Mouse (Mus musculus) embryonic facial prominence, embryonic 12.5 days (tissue): ENCODE measurements around the gene Sumo1. TPM values are rescaled to one million over a fixed set of nuclear protein-coding genes. Genes with fewer than 3 reads are reported as not detected.

ENCODE experiments used
- ATAC-seq: fragments of 200-750 bp; cut with Nextera tagmentation; 2 replicates; pipeline ENCODE4 v1.8.0; 2017; ENCODE audit not compliant: insufficient number of reproducible peaks, insufficient read depth, low FRiP score, low TSS enrichment
- H3K27ac ChIP-seq: fragments of 300-500 bp; sonication (generic); 2 replicates; pipeline ENCODE4 v1.5.1; 2016; ENCODE audit warnings: mild to moderate bottlenecking
- H3K27me3 ChIP-seq: fragments of 300-500 bp; sonication (generic); 2 replicates; pipeline ENCODE4 v1.6.1; 2016; ENCODE audit warnings: mild to moderate bottlenecking, moderate library complexity
- H3K36me3 ChIP-seq: fragments of 300-500 bp; sonication (generic); 2 replicates; pipeline ENCODE4 v1.6.1; 2016; ENCODE audit warnings: mild to moderate bottlenecking
- H3K4me1 ChIP-seq: fragments of 300-500 bp; sonication (generic); 2 replicates; pipeline ENCODE4 v1.6.1; 2016
- H3K4me2 ChIP-seq: fragments of 300-500 bp; sonication (generic); replicated peaks from 2 replicates; pipeline ENCODE4 v1.6.1; 2016; ENCODE audit warnings: mild to moderate bottlenecking, moderate library complexity
- H3K4me3 ChIP-seq: fragments of 300-500 bp; sonication (generic); 2 replicates; pipeline ENCODE4 v1.5.1; 2016; ENCODE audit warnings: mild to moderate bottlenecking
- H3K9ac ChIP-seq: fragments of 300-500 bp; sonication (generic); 2 replicates; pipeline ENCODE4 v1.6.1; 2016; ENCODE audit warnings: mild to moderate bottlenecking, moderate library complexity
- H3K9me3 ChIP-seq: fragments of 300-500 bp; sonication (generic); 2 replicates; pipeline ENCODE4 v1.6.1; 2016; ENCODE audit warnings: mild to moderate bottlenecking, moderate library complexity
- WGBS: fragments of 180-500 bp; shearing (Covaris S2); methylation state at CpG from one replicate; pipeline ENCODE4 v1.1.7; 2016; 5-methylcytosine and 5-hydroxymethylcytosine counted together
- polyA plus RNA-seq: library from polyadenylated mRNA; unstranded; fragments of >200 nt; fragmentation: Nextera tagmentation; extraction: Ambion mirVana; gene quantifications from 2 replicates; pipeline ENCODE4 v1.2.1, GENCODE M21; 2016

Gene Sumo1
- polyA plus RNA-seq, 1 experiment from 2014 or later, result 494 TPM

- Histone ChIP-seq H3K27me3 (no peaks in the 10 kb centered on the region), H3K27ac (no peak overlapping the region), H3K9me3 (no peaks in the 10 kb centered on the region), H3K4me3 (no peak overlapping the region), H3K9ac (no peak overlapping the region), H3K36me3 (no peaks in the 10 kb centered on the region), H3K4me2 (peak overlapping the region; percentile 32), H3K4me1 (0 out of 2 replicates have a peak, but pooled peaks cover 4% of the 10 kb centered on the region)
- WGBS, result 9% methylated on average over 18 of the region's 18 CpGs
- no peak for ATAC-seq
These were observed 85.8 kb downstream of the Sumo1 start for GRCm38 (mm10) chr1:59584656-59585410.

DNA sequence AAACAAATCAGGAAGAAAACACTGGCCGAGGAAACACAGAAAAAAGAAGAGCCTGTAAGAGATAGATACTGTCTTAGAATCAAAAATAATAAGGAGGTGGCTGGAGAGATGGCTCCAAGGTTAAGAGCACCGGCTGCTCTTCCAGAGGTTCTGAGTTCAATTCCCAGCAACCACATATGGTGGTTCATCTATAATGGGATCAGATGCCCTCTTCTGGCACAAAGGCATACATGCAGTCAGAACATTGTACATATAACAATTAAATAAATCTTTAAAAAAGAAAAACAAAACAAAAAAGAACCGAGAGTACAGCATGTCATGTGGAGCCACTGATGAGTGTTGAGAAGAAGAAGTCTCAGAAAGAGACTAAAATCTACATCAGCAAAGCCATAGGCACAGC, 89.8 kb downstream of the Sumo1 start:
- H3K4me1 ChIP-seq, result peaks cover 4% of the 10 kb centered on the region; the same call in 1 of the 2 replicates
- ATAC-seq, result no peak

DNA sequence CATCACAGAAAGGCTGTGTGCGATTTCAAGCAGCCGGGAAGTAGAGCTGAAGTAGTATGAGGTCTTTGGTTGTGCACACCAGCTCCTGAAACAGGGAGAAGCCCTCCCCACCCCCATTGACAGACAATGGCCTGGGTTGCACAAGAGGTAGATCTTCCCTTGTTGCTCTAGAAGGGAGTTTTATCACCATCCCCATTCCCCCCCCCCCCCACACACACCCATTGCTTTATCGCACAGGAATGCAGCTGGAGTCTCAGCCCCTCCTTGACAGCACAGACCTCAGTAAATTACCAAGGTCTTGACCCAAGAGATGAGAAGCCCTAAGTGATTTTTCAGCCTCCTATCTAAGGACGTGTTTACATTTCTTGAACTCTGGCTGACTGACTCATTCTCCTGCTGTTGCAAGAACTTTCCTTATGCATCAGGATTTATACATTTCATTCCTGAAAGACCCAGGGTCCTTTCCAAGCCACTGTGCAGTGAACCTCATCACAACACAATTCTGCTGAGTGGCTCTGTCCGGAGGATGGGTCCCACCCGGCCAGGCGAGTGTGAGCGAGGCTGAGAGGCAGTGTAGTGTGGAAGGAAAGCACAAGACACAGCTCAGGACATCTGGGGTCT, 90.4 kb downstream of the Sumo1 start:
- no peak overlapping the region for H3K9ac ChIP-seq
- no peak overlapping the region for H3K4me2 ChIP-seq
- H3K27ac ChIP-seq, result no peak overlapping the region
- H3K27me3 ChIP-seq, result no peaks in the 10 kb centered on the region
- ATAC-seq, result no peak
- peaks cover 5% of the 10 kb centered on the region for H3K4me1 ChIP-seq
- no peak overlapping the region for H3K4me3 ChIP-seq
- 48% methylated on average over 8 of the region's 8 CpGs for WGBS
- no peaks in the 10 kb centered on the region for H3K9me3 ChIP-seq
- no peaks in the 10 kb centered on the region for H3K36me3 ChIP-seq

More for the DNA sequence above, 89.8 kb downstream of the Sumo1 start:
- WGBS, result 81% methylated on average over 3 of the region's 3 CpGs
- Histone ChIP-seq H3K36me3 (no peaks in the 10 kb centered on the region), H3K4me3 (no peak overlapping the region), H3K9ac (no peak overlapping the region), H3K27me3 (no peaks in the 10 kb centered on the region), H3K9me3 (no peaks in the 10 kb centered on the region), H3K27ac (no peak overlapping the region), H3K4me2 (no peak overlapping the region)

DNA sequence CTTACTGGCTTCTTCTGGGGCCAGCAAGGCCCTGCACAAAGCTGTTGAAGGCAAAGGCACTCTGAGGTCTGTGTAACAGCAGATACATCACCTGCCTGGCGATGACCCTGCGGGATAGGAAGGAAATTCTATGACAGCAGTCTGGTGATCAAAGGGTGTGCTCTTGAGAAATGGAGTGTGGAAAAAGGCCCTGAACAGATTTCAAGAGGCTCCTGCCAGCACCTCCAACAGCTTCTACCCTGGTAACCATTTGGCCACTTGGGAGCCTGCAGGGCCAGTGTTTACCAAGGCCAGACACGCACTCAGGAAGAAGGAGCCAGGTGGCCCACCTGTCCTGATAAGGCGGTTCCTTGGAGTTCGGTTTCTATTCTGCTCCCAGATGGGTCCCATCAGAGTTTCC, 91.3 kb downstream of the Sumo1 start:
- Histone ChIP-seq H3K9ac (no peak overlapping the region), H3K27me3 (no peaks in the 10 kb centered on the region), H3K4me3 (no peak overlapping the region), H3K27ac (no peak overlapping the region), H3K4me1 (peaks cover 10% of the 10 kb centered on the region), H3K9me3 (no peaks in the 10 kb centered on the region), H3K4me2 (no peak overlapping the region), H3K36me3 (no peaks in the 10 kb centered on the region)
- ATAC-seq, result no peak
- 81% methylated on average over 5 of the region's 5 CpGs for WGBS

- no peaks in the 10 kb centered on the region for H3K27me3 ChIP-seq
- H3K4me3 ChIP-seq, result no peak overlapping the region
- no peak overlapping the region for H3K27ac ChIP-seq
- no peaks in the 10 kb centered on the region for H3K9me3 ChIP-seq
- no peaks in the 10 kb centered on the region for H3K36me3 ChIP-seq
- no peak overlapping the region for H3K4me2 ChIP-seq
- H3K4me1 ChIP-seq, result peaks cover 14% of the 10 kb centered on the region
- no peak for ATAC-seq
- 67% methylated on average over 4 of the region's 4 CpGs for WGBS
- no peak overlapping the region for H3K9ac ChIP-seq
These were observed 91.9 kb downstream of the Sumo1 start for GRCm38 (mm10) chr1:59578770-59579169.

DNA sequence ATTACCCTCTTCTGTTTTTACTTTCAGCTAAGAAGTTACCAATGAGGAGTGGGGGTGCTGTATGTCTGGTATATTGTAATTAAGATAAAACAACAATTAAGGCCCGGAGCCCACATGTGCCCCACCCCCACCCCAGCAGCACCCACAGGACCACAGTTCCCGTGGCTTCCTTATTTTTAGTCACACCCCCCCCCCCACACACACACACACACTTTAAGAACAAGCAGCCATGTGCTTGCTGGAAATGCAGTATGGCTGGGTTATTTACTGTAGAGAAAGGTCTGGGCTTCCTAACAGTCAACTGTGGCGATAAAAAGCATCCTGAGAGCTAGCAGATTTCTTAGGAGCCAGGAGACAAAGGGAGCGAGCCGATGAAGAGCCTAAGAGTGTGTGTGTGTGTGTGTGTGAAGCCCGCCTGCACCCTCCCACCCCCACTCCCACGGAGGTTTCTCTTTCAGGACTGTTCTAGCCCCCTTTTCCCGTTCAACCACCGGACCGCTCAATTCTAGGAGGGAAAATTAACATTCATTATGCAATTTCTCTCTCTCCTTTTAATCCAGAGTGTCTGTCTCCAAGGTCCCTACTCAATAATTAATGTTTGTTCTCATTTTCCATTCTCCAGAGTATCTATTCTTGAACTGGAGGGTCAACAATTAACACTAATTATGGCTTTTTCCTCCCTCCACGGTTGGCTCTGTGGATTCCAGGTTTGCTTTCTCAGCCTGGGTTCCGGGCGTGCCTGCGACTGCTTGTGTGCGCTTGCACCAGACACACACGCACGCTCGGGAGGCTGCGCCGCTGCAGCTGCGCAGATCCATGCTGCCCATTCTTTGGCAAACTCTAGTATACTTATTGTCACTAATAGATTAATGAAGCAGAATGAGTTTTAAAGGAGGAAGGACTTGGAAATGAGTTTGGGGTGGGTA, 96.1 kb downstream of the Sumo1 start:
- peak overlapping the region; percentile 19; the same call in 1 of the 2 replicates for H3K4me3 ChIP-seq

GRCm38 (mm10) chr1:59573843-59574242, 96.8 kb downstream of the Sumo1 start:
- ATAC-seq, result no peak
- Histone ChIP-seq H3K4me3 (no peak overlapping the region), H3K36me3 (no peaks in the 10 kb centered on the region), H3K9ac (no peak overlapping the region), H3K27me3 (no peaks in the 10 kb centered on the region), H3K4me1 (peaks cover 18% of the 10 kb centered on the region), H3K9me3 (no peaks in the 10 kb centered on the region), H3K27ac (0 out of 2 replicates have a peak overlapping the region, but pooled peaks have one; percentile 69), H3K4me2 (peak overlapping the region; percentile 45; the same call in 1 of the 2 replicates)
- WGBS, result 62% methylated on average over 3 of the region's 3 CpGs

More for the DNA sequence above, 96.1 kb downstream of the Sumo1 start:
- 26% methylated on average over 21 of the region's 21 CpGs for WGBS
- Histone ChIP-seq H3K4me2 (peak overlapping the region; percentile 45), H3K27me3 (no peaks in the 10 kb centered on the region), H3K9ac (peak overlapping the region; percentile 45; the same call in 1 of the 2 replicates), H3K36me3 (no peaks in the 10 kb centered on the region), H3K4me1 (peaks cover 18% of the 10 kb centered on the region), H3K9me3 (no peaks in the 10 kb centered on the region), H3K27ac (peak overlapping the region; percentile 69)
- peak; percentile 69; the same call in 1 of the 2 replicates for ATAC-seq

- H3K27ac ChIP-seq, result no peak overlapping the region
- ATAC-seq, result no peak
- H3K4me3 ChIP-seq, result no peak overlapping the region
- H3K4me1 ChIP-seq, result peaks cover 23% of the 10 kb centered on the region
- H3K27me3 ChIP-seq, result no peaks in the 10 kb centered on the region
- H3K9me3 ChIP-seq, result no peaks in the 10 kb centered on the region
- 52% methylated on average over 3 of the region's 3 CpGs for WGBS
- no peak overlapping the region for H3K9ac ChIP-seq
- no peaks in the 10 kb centered on the region for H3K36me3 ChIP-seq
- no peak overlapping the region for H3K4me2 ChIP-seq
These were observed 99.1 kb downstream of the Sumo1 start for GRCm38 (mm10) chr1:59571502-59571901.

- no peaks in the 10 kb centered on the region for H3K9me3 ChIP-seq
- no peak overlapping the region for H3K9ac ChIP-seq
- WGBS, result 69% methylated on average over 4 of the region's 4 CpGs
- H3K4me2 ChIP-seq, result no peak overlapping the region
- H3K4me1 ChIP-seq, result peaks cover 27% of the 10 kb centered on the region
- no peak overlapping the region for H3K27ac ChIP-seq
- H3K36me3 ChIP-seq, result no peaks in the 10 kb centered on the region
- ATAC-seq, result no peak
- no peak overlapping the region for H3K4me3 ChIP-seq
- no peaks in the 10 kb centered on the region for H3K27me3 ChIP-seq
These were observed 99.9 kb downstream of the Sumo1 start for GRCm38 (mm10) chr1:59570767-59571166.

DNA sequence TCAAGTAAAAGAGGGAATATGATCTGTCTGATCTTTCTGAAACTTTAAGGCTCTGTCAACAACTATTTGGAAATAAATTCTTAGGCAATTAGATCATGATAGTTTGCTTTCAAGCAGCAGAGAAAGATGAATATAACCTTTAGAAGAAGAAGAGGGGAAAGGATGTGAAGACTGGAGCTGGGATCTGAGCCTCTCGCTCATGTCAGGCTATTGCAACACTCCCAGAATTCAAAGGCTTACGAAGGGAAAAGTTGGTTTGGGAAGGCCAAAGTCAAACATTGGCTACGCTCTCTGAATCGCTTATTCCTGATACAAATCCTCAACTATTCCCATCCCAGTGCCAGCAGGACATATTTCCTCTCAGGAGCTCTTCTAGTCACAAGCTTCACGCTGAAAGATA, 101.3 kb downstream of the Sumo1 start:
- peaks cover 17% of the 10 kb centered on the region for H3K4me1 ChIP-seq
- no peaks in the 10 kb centered on the region for H3K36me3 ChIP-seq
- H3K27ac ChIP-seq, result no peak overlapping the region
- 80% methylated on average over 5 of the region's 5 CpGs for WGBS
- no peaks in the 10 kb centered on the region for H3K27me3 ChIP-seq
- H3K4me2 ChIP-seq, result no peak overlapping the region
- H3K9ac ChIP-seq, result no peak overlapping the region
- ATAC-seq, result no peak
- H3K4me3 ChIP-seq, result no peak overlapping the region
- no peaks in the 10 kb centered on the region for H3K9me3 ChIP-seq

GRCm38 (mm10) chr1:59568283-59568682, 102.4 kb downstream of the Sumo1 start:
- Histone ChIP-seq H3K9me3 (no peaks in the 10 kb centered on the region), H3K27ac (no peak overlapping the region), H3K4me1 (peaks cover 13% of the 10 kb centered on the region; the same call in 1 of the 2 replicates), H3K4me3 (no peak overlapping the region), H3K36me3 (no peaks in the 10 kb centered on the region), H3K9ac (no peak overlapping the region), H3K27me3 (no peaks in the 10 kb centered on the region), H3K4me2 (no peak overlapping the region)
- ATAC-seq, result no peak
- 90% methylated on average over 1 of the region's 1 CpGs for WGBS
